Mouse (Mus musculus): ENCODE data around the gene Ndc1. TPM values are rescaled to one million over a fixed set of nuclear protein-coding genes. Genes with fewer than 3 reads are reported as not detected.

Ndc1 gene
- polyA plus RNA-seq, 2 experiments = 9.6 to 17.2 TPM

GRCm38 (mm10) chr4:107333514-107333913 lies 34.1 kb upstream of the Ndc1 start:
- DNase-seq (ENCODE audit: low read depth in 3 of 3, low spot score in 3 of 3) (no peak), ATAC-seq (ENCODE audit: insufficient read depth) (no peak)
- Histone ChIP-seq H3K27ac (no peak overlapping the region), H3K4me2 (ENCODE audit: low read depth) (no peak overlapping the region), H3K4me1 (replicated peaks; ENCODE audit: control insufficient read depth in 2 of 2, insufficient read depth in 2 of 2, low read length in 1 of 2) (no peaks in the 10 kb centered on the region), H3K36me3 (replicated peaks; ENCODE audit: control insufficient read depth, insufficient read depth, low read depth) (no peaks in the 10 kb centered on the region), H3K4me3 (ENCODE audit: insufficient read depth in 1 of 2, low read depth in 2 of 2, low read length in 2 of 2) (no peak overlapping the region), H3K9ac (replicated peaks) (no peak overlapping the region), H3K27me3 (ENCODE audit: control insufficient read depth, insufficient read depth, low read length) (no peaks in the 10 kb centered on the region), H3K9me3 (ENCODE audit: control insufficient read depth, low read length) (no peaks in the 10 kb centered on the region)
- TF ChIP-seq CTCF (IDR thresholded peaks at IDR 0.05; ENCODE audit: low read depth) (peak; percentile 66), EP300 (IDR thresholded peaks at IDR 0.05; ENCODE audit: low read depth) (no peak)
- WGBS (ENCODE audit: insufficient replicate concordance) = 80% methylated on average over 4 of the region's 4 CpGs

- no peak overlapping the region for H3K9ac ChIP-seq (replicated peaks)
- TF ChIP-seq CTCF (IDR thresholded peaks at IDR 0.05; ENCODE audit: low read depth) (no peak), EP300 (IDR thresholded peaks at IDR 0.05; ENCODE audit: low read depth) (no peak)
- no peak overlapping the region for H3K4me3 ChIP-seq (ENCODE audit: insufficient read depth in 1 of 2, low read depth in 2 of 2, low read length in 2 of 2)
- 78% methylated on average over 8 of the region's 8 CpGs for WGBS (ENCODE audit: insufficient replicate concordance)
- no peak for DNase-seq (ENCODE audit: low read depth in 3 of 3, low spot score in 3 of 3)
- H3K4me1 ChIP-seq (replicated peaks; ENCODE audit: control insufficient read depth in 2 of 2, insufficient read depth in 2 of 2, low read length in 1 of 2) = no peaks in the 10 kb centered on the region
- H3K4me2 ChIP-seq (ENCODE audit: low read depth) = no peak overlapping the region
- H3K27me3 ChIP-seq (ENCODE audit: control insufficient read depth, insufficient read depth, low read length) = no peaks in the 10 kb centered on the region
- H3K9me3 ChIP-seq (ENCODE audit: control insufficient read depth, low read length) = no peaks in the 10 kb centered on the region
- no peaks in the 10 kb centered on the region for H3K36me3 ChIP-seq (replicated peaks; ENCODE audit: control insufficient read depth, insufficient read depth, low read depth)
- no peak for ATAC-seq (ENCODE audit: insufficient read depth)
- H3K27ac ChIP-seq = no peak overlapping the region
These were observed 31.2 kb upstream of the Ndc1 start for GRCm38 (mm10) chr4:107336356-107336755.

DNA sequence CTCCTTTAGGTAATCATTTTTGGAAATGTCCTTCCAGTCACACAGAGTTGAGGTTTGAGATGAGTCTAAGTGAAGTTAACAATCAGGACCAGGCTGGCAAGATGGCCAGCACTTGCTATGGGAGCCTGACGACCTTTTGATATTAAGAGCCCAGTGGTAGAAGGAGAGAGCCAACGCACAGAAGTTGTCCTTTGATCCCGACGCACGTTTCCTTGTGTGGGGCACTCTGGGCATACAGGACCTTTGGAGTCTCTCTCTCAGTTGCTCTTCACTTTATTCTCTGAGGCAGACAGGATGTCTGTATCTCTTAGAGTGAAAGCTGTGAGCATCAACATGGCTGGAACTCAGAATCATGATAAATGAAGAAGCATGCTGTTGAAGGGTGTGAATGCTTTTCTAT lies 30.1 kb upstream of the Ndc1 start:
- no peak overlapping the region for H3K27ac ChIP-seq
- no peaks in the 10 kb centered on the region for H3K27me3 ChIP-seq (ENCODE audit: control insufficient read depth, insufficient read depth, low read length)
- DNase-seq (ENCODE audit: low read depth in 3 of 3, low spot score in 3 of 3) (no peak), ATAC-seq (ENCODE audit: insufficient read depth) (no peak)
- WGBS (ENCODE audit: insufficient replicate concordance) = 81% methylated on average over 5 of the region's 5 CpGs
- no peaks in the 10 kb centered on the region for H3K9me3 ChIP-seq (ENCODE audit: control insufficient read depth, low read length)
- no peak overlapping the region for H3K4me3 ChIP-seq (ENCODE audit: insufficient read depth in 1 of 2, low read depth in 2 of 2, low read length in 2 of 2)
- H3K4me2 ChIP-seq (ENCODE audit: low read depth) = no peak overlapping the region
- no peaks in the 10 kb centered on the region for H3K36me3 ChIP-seq (replicated peaks; ENCODE audit: control insufficient read depth, insufficient read depth, low read depth)
- no peaks in the 10 kb centered on the region for H3K4me1 ChIP-seq (replicated peaks; ENCODE audit: control insufficient read depth in 2 of 2, insufficient read depth in 2 of 2, low read length in 1 of 2)
- TF ChIP-seq CTCF (IDR thresholded peaks at IDR 0.05; ENCODE audit: low read depth) (no peak), EP300 (IDR thresholded peaks at IDR 0.05; ENCODE audit: low read depth) (no peak)
- no peak overlapping the region for H3K9ac ChIP-seq (replicated peaks)

DNA sequence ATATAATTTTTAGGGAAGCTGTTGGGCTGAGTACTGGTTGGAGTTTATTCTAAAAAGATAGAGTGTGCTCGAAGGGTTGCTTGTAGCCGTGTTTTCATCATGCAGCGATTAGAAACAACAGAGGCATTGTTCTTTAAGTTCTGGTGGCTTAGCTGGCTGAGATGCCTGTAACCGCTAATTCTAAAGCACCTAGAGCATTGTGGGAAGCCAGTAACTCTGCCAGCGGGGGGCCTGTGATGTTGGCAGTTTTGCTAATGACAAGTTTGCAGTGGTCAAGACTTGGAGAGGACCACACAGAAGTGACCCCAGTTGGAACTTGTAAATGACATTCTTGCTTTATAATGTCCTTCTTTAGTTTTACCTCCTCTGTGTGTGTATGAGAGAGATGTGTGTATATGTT lies 26.2 kb upstream of the Ndc1 start:
- H3K36me3 ChIP-seq (replicated peaks; ENCODE audit: control insufficient read depth, insufficient read depth, low read depth) = no peaks in the 10 kb centered on the region
- H3K27ac ChIP-seq = no peak overlapping the region
- H3K9ac ChIP-seq (replicated peaks) = no peak overlapping the region
- no peaks in the 10 kb centered on the region for H3K27me3 ChIP-seq (ENCODE audit: control insufficient read depth, insufficient read depth, low read length)
- ATAC-seq (ENCODE audit: insufficient read depth) = no peak
- H3K4me3 ChIP-seq (ENCODE audit: insufficient read depth in 1 of 2, low read depth in 2 of 2, low read length in 2 of 2) = no peak overlapping the region
- no peaks in the 10 kb centered on the region for H3K9me3 ChIP-seq (ENCODE audit: control insufficient read depth, low read length)
- WGBS (ENCODE audit: insufficient replicate concordance) = 76% methylated on average over 5 of the region's 5 CpGs
- no peak overlapping the region for H3K4me2 ChIP-seq (ENCODE audit: low read depth)
- TF ChIP-seq CTCF (IDR thresholded peaks at IDR 0.05; ENCODE audit: low read depth) (no peak), EP300 (IDR thresholded peaks at IDR 0.05; ENCODE audit: low read depth) (no peak)
- no peak for DNase-seq (ENCODE audit: low read depth in 3 of 3, low spot score in 3 of 3)
- no peaks in the 10 kb centered on the region for H3K4me1 ChIP-seq (replicated peaks; ENCODE audit: control insufficient read depth in 2 of 2, insufficient read depth in 2 of 2, low read length in 1 of 2)

DNA sequence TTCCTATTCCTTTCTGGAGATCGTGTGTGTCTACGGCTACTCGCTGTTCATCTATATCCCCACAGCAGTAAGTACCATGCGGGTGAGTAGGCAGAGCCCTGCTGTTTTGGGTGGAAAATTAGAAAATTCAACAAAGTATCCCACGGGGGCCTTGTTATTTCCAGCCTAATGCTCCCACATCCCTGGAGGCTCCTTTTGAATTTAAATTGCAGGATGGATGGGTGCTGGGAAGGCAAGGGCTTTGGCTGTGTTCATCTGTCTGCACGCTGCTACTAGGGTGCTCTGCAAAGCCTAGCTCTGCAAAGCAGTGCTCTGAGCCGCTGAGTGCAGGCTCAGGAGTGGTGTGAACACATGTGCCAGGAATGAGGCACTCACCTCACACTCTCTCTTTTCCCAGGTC lies 23.0 kb upstream of the Ndc1 start:
- no peaks in the 10 kb centered on the region for H3K9me3 ChIP-seq (ENCODE audit: control insufficient read depth, low read length)
- no peaks in the 10 kb centered on the region for H3K27me3 ChIP-seq (ENCODE audit: control insufficient read depth, insufficient read depth, low read length)
- no peaks in the 10 kb centered on the region for H3K4me1 ChIP-seq (replicated peaks; ENCODE audit: control insufficient read depth in 2 of 2, insufficient read depth in 2 of 2, low read length in 1 of 2)
- no peak for ATAC-seq (ENCODE audit: insufficient read depth)
- no peak overlapping the region for H3K4me2 ChIP-seq (ENCODE audit: low read depth)
- H3K4me3 ChIP-seq (ENCODE audit: insufficient read depth in 1 of 2, low read depth in 2 of 2, low read length in 2 of 2) = no peak overlapping the region
- no peaks in the 10 kb centered on the region for H3K36me3 ChIP-seq (replicated peaks; ENCODE audit: control insufficient read depth, insufficient read depth, low read depth)
- TF ChIP-seq CTCF (IDR thresholded peaks at IDR 0.05; ENCODE audit: low read depth) = no peak
- no peak for TF ChIP-seq EP300 (IDR thresholded peaks at IDR 0.05; ENCODE audit: low read depth)
- H3K27ac ChIP-seq = no peak overlapping the region
- H3K9ac ChIP-seq (replicated peaks) = no peak overlapping the region
- WGBS (ENCODE audit: insufficient replicate concordance) = 80% methylated on average over 7 of the region's 7 CpGs
- DNase-seq (ENCODE audit: low read depth in 3 of 3, low spot score in 3 of 3) = no peak

All from liver, embryonic 14.5 days (tissue).